8 mouse cellular contexts compared by ENCODE assay signal in the genomic region with DNA sequence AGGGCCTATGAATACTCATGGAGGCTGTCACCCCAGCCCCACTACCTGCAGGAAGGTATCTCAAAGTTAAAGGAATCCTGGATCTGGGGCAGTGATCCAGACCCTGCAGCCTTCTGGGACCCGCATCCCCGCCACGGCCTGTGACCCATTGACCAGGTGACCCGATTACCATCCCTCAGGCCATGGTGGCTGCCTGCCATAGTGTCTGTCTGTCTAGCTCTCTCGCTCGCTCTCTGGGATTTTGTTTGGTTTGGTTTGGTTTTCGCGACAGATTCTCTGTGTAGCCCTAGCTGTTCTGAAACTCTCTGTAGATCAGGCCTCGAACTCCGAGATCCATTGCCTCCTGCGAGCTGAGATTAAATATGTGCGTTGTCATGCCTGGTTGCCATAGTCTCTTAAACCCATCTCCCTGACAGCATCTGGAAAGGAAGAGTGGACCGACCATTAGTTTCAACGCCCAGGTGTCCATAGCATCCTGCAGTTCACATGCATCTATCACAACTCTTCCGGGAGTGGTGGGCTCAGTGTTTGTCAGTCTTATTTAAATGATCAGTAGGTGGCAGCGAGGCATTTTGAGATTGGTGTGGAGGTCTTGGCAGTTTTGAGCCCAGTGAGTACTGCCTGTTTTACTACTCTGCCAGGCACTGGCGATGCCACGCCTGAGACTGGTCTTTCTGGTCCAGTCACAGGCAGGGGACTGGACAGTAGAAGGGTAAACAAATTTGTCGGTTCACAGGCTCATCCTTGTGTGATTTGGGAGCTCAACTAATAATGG. TPM values are rescaled to one million over a fixed set of nuclear protein-coding genes. Genes with fewer than 3 reads are reported as not detected.
DNase-seq lines count a peak whose midpoint lies in the region; ATAC-seq and TF ChIP-seq lines count a peak whose summit lies in the region.

No protein-coding gene starts in this region.

- no peak for TF ChIP-seq EP300 in heart, postnatal 0 days (IDR thresholded peaks at IDR 0.05; ENCODE audit: low read depth)

- no peaks in the 10 kb centered on the region for H3K9me3 ChIP-seq in heart, postnatal 0 days (replicated peaks; ENCODE audit: control insufficient read depth, low read length)
- H3K9me3 ChIP-seq in liver, embryonic 12.5 days (replicated peaks), result no peaks in the 10 kb centered on the region
- no peaks in the 10 kb centered on the region for H3K9me3 ChIP-seq in stomach, embryonic 16.5 days (replicated peaks; ENCODE audit: control insufficient read depth, low read length)

- H3K9ac ChIP-seq in heart, postnatal 0 days (replicated peaks; ENCODE audit: low read depth, low read length), result peak overlapping the region; percentile 64
- peak overlapping the region; percentile 88 for H3K9ac ChIP-seq in liver, embryonic 12.5 days
- H3K9ac ChIP-seq in stomach, embryonic 16.5 days (ENCODE audit: low read length), result peak overlapping the region; percentile 77

- H3K4me2 ChIP-seq in heart, postnatal 0 days (ENCODE audit: low read depth, low read length), result peak overlapping the region; percentile 83
- H3K4me2 ChIP-seq in liver, embryonic 12.5 days, result peak overlapping the region; percentile 95
- peak overlapping the region; percentile 90 for H3K4me2 ChIP-seq in stomach, embryonic 16.5 days (ENCODE audit: low read depth, low read length)

- peak overlapping the region; percentile 71 for H3K4me3 ChIP-seq in heart, postnatal 0 days (ENCODE audit: low read depth, low read length)
- peak overlapping the region; percentile 71 for H3K4me3 ChIP-seq in liver, embryonic 12.5 days
- peak overlapping the region; percentile 75 for H3K4me3 ChIP-seq in stomach, embryonic 16.5 days (replicated peaks; ENCODE audit: low read length)

- ATAC-seq in heart, postnatal 0 days (ENCODE audit: insufficient read depth, low read depth), result no peak
- ATAC-seq in liver, embryonic 12.5 days, result peak; percentile 4
- no peak for ATAC-seq in stomach, embryonic 16.5 days (ENCODE audit: insufficient read depth, low FRiP score)

- peak; percentile 49 for DNase-seq in gastrocnemius, postnatal 10 days
- DNase-seq in gastrocnemius, postnatal 14 days, result no peak
- peak; percentile 43 for DNase-seq in 416B (ENCODE audit: low read depth)
- peak; percentile 41 for DNase-seq in brain, embryonic 14.5 days (ENCODE audit: low read depth)
- DNase-seq in heart, postnatal 0 days (ENCODE audit: low spot score), result no peak
- no peak for DNase-seq in adrenal gland, postnatal 25 days

- 23% methylated on average over 19 of the region's 19 CpGs for WGBS in heart, postnatal 0 days
- 15% methylated on average over 19 of the region's 19 CpGs for WGBS in liver, embryonic 12.5 days (ENCODE audit: insufficient replicate concordance)
- 15% methylated on average over 19 of the region's 19 CpGs for WGBS in stomach, embryonic 16.5 days

- intact Hi-C loops in gastrocnemius, postnatal 14 days (cut with DNase I; ENCODE audit: low total_unique reads), result no loop called here

- peak overlapping the region; percentile 86 for H3K27ac ChIP-seq in heart, postnatal 0 days (ENCODE audit: low read depth)
- H3K27ac ChIP-seq in liver, embryonic 12.5 days, result peak overlapping the region; percentile 98
- peak overlapping the region; percentile 91 for H3K27ac ChIP-seq in stomach, embryonic 16.5 days (ENCODE audit: low read length)

- TF ChIP-seq POLR2A in brain, embryonic 14.5 days (IDR thresholded peaks at IDR 0.05; ENCODE audit: borderline replicate concordance, extremely low read depth, insufficient read depth, insufficient read length, poor library complexity, severe bottlenecking), result no peak

- H3K36me3 ChIP-seq in heart, postnatal 0 days (replicated peaks; ENCODE audit: control insufficient read depth, insufficient read depth, low read length), result peaks cover 17% of the 10 kb centered on the region
- peaks cover 28% of the 10 kb centered on the region for H3K36me3 ChIP-seq in liver, embryonic 12.5 days
- peaks cover 4% of the 10 kb centered on the region; the same call in 1 of the 2 replicates for H3K36me3 ChIP-seq in stomach, embryonic 16.5 days (ENCODE audit: control insufficient read depth, insufficient read depth, low read length)

- no peak for TF ChIP-seq CTCF in brain, embryonic 14.5 days (IDR thresholded peaks at IDR 0.05; ENCODE audit: borderline replicate concordance, extremely low read depth, insufficient read depth, insufficient read length)
- peak; percentile 17; the same call in 1 of the 2 replicates for TF ChIP-seq CTCF in heart, postnatal 0 days (IDR thresholded peaks at IDR 0.05; ENCODE audit: low read depth)

- H3K4me1 ChIP-seq in heart, postnatal 0 days (ENCODE audit: control insufficient read depth, insufficient read depth), result peaks cover 35% of the 10 kb centered on the region
- peaks cover 64% of the 10 kb centered on the region for H3K4me1 ChIP-seq in liver, embryonic 12.5 days
- peaks cover 42% of the 10 kb centered on the region for H3K4me1 ChIP-seq in stomach, embryonic 16.5 days (ENCODE audit: control insufficient read depth, insufficient read depth, low read length)

- no peaks in the 10 kb centered on the region for H3K27me3 ChIP-seq in heart, postnatal 0 days (ENCODE audit: control insufficient read depth, insufficient read depth, low read length)
- H3K27me3 ChIP-seq in liver, embryonic 12.5 days (replicated peaks), result no peaks in the 10 kb centered on the region
- no peaks in the 10 kb centered on the region for H3K27me3 ChIP-seq in stomach, embryonic 16.5 days (ENCODE audit: control insufficient read depth, insufficient read depth, low read length)

RNA-seq across cellular contexts. Expression of a gene that starts 0.6 kb away (rescaled TPM):
- total RNA-seq in gastrocnemius, postnatal 10 days (2021), result 10 to 100 TPM; 20.0 to 23.4 TPM
- 10 to 100 TPM; 12.0 to 12.3 TPM for total RNA-seq in gastrocnemius, postnatal 14 days (2021)
- 38.6 and 39.4 TPM in 2 replicates for polyA plus RNA-seq in brain, embryonic 14.5 days (2012; rRNA removed)
- 29.2 and 37.6 TPM in 2 replicates for total RNA-seq in heart, postnatal 0 days (2014; rRNA removed; ENCODE audit: low replicate concordance)
- 6.0 and 6.3 TPM in 2 replicates for polyA plus RNA-seq in heart, postnatal 0 days (2015; fragmentation: Nextera tagmentation; extraction: Ambion mirVana)
- 14.0 and 14.7 TPM in 2 replicates for polyA plus RNA-seq in liver, embryonic 12.5 days (2016; fragmentation: Nextera tagmentation; extraction: Ambion mirVana)
- polyA plus RNA-seq in stomach, embryonic 16.5 days (2015; fragmentation: Nextera tagmentation; extraction: Ambion mirVana), result 26.0 and 26.7 TPM in 2 replicates
- 32.1 and 33.6 TPM in 2 replicates for total RNA-seq in adrenal gland, postnatal 25 days (2021)

RNA-seq across cellular contexts. Expression of a gene that starts 0.8 kb away (rescaled TPM):
- total RNA-seq in gastrocnemius, postnatal 10 days (2021), result 1 to 10 TPM; 7.1 to 8.5 TPM
- total RNA-seq in gastrocnemius, postnatal 14 days (2021), result 1 to 10 TPM; 4.7 to 5.4 TPM
- 57.2 and 64.1 TPM in 2 replicates for polyA plus RNA-seq in brain, embryonic 14.5 days (2012; rRNA removed)
- 14.7 and 16.3 TPM in 2 replicates for total RNA-seq in heart, postnatal 0 days (2014; rRNA removed; ENCODE audit: low replicate concordance)
- polyA plus RNA-seq in heart, postnatal 0 days (2015; fragmentation: Nextera tagmentation; extraction: Ambion mirVana), result 3.5 and 4.3 TPM in 2 replicates
- polyA plus RNA-seq in liver, embryonic 12.5 days (2016; fragmentation: Nextera tagmentation; extraction: Ambion mirVana), result 2.1 and 2.4 TPM in 2 replicates
- polyA plus RNA-seq in stomach, embryonic 16.5 days (2015; fragmentation: Nextera tagmentation; extraction: Ambion mirVana), result 5.7 and 6.1 TPM in 2 replicates
- total RNA-seq in adrenal gland, postnatal 25 days (2021), result 11.1 and 12.7 TPM in 2 replicates

RNA-seq across cellular contexts. Expression of a gene that starts 38.9 kb away (rescaled TPM):
- total RNA-seq in gastrocnemius, postnatal 10 days (2021), result not detected
- not detected for total RNA-seq in gastrocnemius, postnatal 14 days (2021)
- 0.85 and 1.1 TPM in 2 replicates for polyA plus RNA-seq in brain, embryonic 14.5 days (2012; rRNA removed)
- total RNA-seq in heart, postnatal 0 days (2014; rRNA removed; ENCODE audit: low replicate concordance), result 2,556 and 3,370 TPM in 2 replicates
- polyA plus RNA-seq in heart, postnatal 0 days (2015; fragmentation: Nextera tagmentation; extraction: Ambion mirVana), result 9,636 and 10,119 TPM in 2 replicates
- polyA plus RNA-seq in liver, embryonic 12.5 days (2016; fragmentation: Nextera tagmentation; extraction: Ambion mirVana), result 1.3 and 2.0 TPM in 2 replicates
- polyA plus RNA-seq in stomach, embryonic 16.5 days (2015; fragmentation: Nextera tagmentation; extraction: Ambion mirVana), result 0.18 TPM in 1 of 2 replicates, not detected in the other
- total RNA-seq in adrenal gland, postnatal 25 days (2021), result not detected in 2 replicates

RNA-seq across cellular contexts. Expression of a gene that starts 48.4 kb away (rescaled TPM):
- total RNA-seq in gastrocnemius, postnatal 10 days (2021), result 10 to 100 TPM; 14.9 to 15.5 TPM
- total RNA-seq in gastrocnemius, postnatal 14 days (2021), result 10 to 100 TPM; 12.3 to 14.7 TPM
- 4.6 and 5.7 TPM in 2 replicates for polyA plus RNA-seq in brain, embryonic 14.5 days (2012; rRNA removed)
- 21.2 and 31.4 TPM in 2 replicates for total RNA-seq in heart, postnatal 0 days (2014; rRNA removed; ENCODE audit: low replicate concordance)
- polyA plus RNA-seq in heart, postnatal 0 days (2015; fragmentation: Nextera tagmentation; extraction: Ambion mirVana), result 22.9 and 25.2 TPM in 2 replicates
- polyA plus RNA-seq in liver, embryonic 12.5 days (2016; fragmentation: Nextera tagmentation; extraction: Ambion mirVana), result 12.3 and 12.5 TPM in 2 replicates
- 16.5 and 16.9 TPM in 2 replicates for polyA plus RNA-seq in stomach, embryonic 16.5 days (2015; fragmentation: Nextera tagmentation; extraction: Ambion mirVana)
- 75.0 and 117 TPM in 2 replicates for total RNA-seq in adrenal gland, postnatal 25 days (2021)

RNA-seq across cellular contexts. Expression of a gene that starts 53.9 kb away (rescaled TPM):
- not detected for total RNA-seq in gastrocnemius, postnatal 10 days (2021)
- not detected for total RNA-seq in gastrocnemius, postnatal 14 days (2021)
- polyA plus RNA-seq in brain, embryonic 14.5 days (2012; rRNA removed), result not detected in 2 replicates
- total RNA-seq in heart, postnatal 0 days (2014; rRNA removed; ENCODE audit: low replicate concordance), result 831 and 1,183 TPM in 2 replicates
- polyA plus RNA-seq in heart, postnatal 0 days (2015; fragmentation: Nextera tagmentation; extraction: Ambion mirVana), result 188 and 473 TPM in 2 replicates
- not detected in 2 replicates for polyA plus RNA-seq in liver, embryonic 12.5 days (2016; fragmentation: Nextera tagmentation; extraction: Ambion mirVana)
- polyA plus RNA-seq in stomach, embryonic 16.5 days (2015; fragmentation: Nextera tagmentation; extraction: Ambion mirVana), result not detected in 2 replicates
- not detected in 2 replicates for total RNA-seq in adrenal gland, postnatal 25 days (2021)

Comparison
In these comparisons a context has a peak if more than half of its experiments do, and no peak if none do; other contexts are left out.
1. DNase-seq: peak in gastrocnemius, postnatal 10 days (single experiment), 416B (single experiment) and brain, embryonic 14.5 days (single experiment); none in gastrocnemius, postnatal 14 days (single experiment), heart, postnatal 0 days (single experiment) and adrenal gland, postnatal 25 days (single experiment).
2. RNA of a gene that starts 38.9 kb away (total RNA-seq): 2,556 to 3,370 TPM in heart, postnatal 0 days; not detected in gastrocnemius, postnatal 10 days, not detected in gastrocnemius, postnatal 14 days and not detected in adrenal gland, postnatal 25 days; every median in the first group is over 1,000 times any median in the second.
3. Peak in every context shown above with its lines, with median percentiles within 50 percentile points of each other: H3K27ac ChIP-seq, H3K4me2 ChIP-seq, H3K4me3 ChIP-seq and H3K9ac ChIP-seq.